Mouse (Mus musculus) hindbrain, embryonic 11.5 days (tissue): ENCODE results near the gene Tlx1. TPM values are rescaled to one million over a fixed set of nuclear protein-coding genes. Genes with fewer than 3 reads are reported as not detected.

Source experiments
- ATAC-seq: fragments of 200-750 bp; cut with Nextera tagmentation; 2 replicates; pipeline ENCODE4 v1.8.0; 2017; ENCODE audit warnings: mild to moderate bottlenecking, moderate TSS enrichment, moderate library complexity; ENCODE audit not compliant: low FRiP score
- DNase-seq: peaks from one replicate; pipeline ENCODE4 v3.0.0-alpha.2; 2015; ENCODE audit warnings: low spot score
- H3K27ac ChIP-seq: fragments of 300-500 bp; sonication (generic); 2 replicates; pipeline ENCODE4 v1.5.1; 2014; ENCODE audit warnings: mild to moderate bottlenecking, low read depth, low read length
- H3K27me3 ChIP-seq: fragments of 300-500 bp; sonication (generic); 2 replicates; pipeline ENCODE4 v1.6.1; 2014; ENCODE audit warnings: mild to moderate bottlenecking, low read length, moderate library complexity, mixed read lengths; ENCODE audit not compliant: control insufficient read depth, insufficient read depth
- H3K36me3 ChIP-seq: fragments of 300-500 bp; sonication (generic); 2 replicates; pipeline ENCODE4 v1.6.1; 2014; ENCODE audit warnings: mild to moderate bottlenecking, low read length, moderate library complexity, mixed read lengths; ENCODE audit not compliant: control insufficient read depth, insufficient read depth
- H3K4me1 ChIP-seq: fragments of 300-500 bp; sonication (generic); replicated peaks from 2 replicates; pipeline ENCODE4 v1.6.1; 2014; ENCODE audit warnings: low read length, mixed read lengths; ENCODE audit not compliant: control insufficient read depth, insufficient read depth
- H3K4me2 ChIP-seq: fragments of 300-500 bp; sonication (generic); replicated peaks from 2 replicates; pipeline ENCODE4 v1.6.1; 2014; ENCODE audit warnings: mild to moderate bottlenecking, low read depth, low read length
- H3K4me3 ChIP-seq: fragments of 300-500 bp; sonication (generic); 2 replicates; pipeline ENCODE4 v1.5.1; 2014; ENCODE audit warnings: low read depth, low read length
- H3K9ac ChIP-seq: fragments of 300-500 bp; sonication (generic); 2 replicates; pipeline ENCODE4 v1.6.1; 2014; ENCODE audit warnings: low read depth, low read length
- H3K9me3 ChIP-seq: fragments of 300-500 bp; sonication (generic); 2 replicates; pipeline ENCODE4 v1.6.1; 2016; ENCODE audit warnings: low read length; ENCODE audit not compliant: control insufficient read depth
- WGBS: fragments of 180-500 bp; shearing (Covaris S2); extraction: QIAGEN DNeasy Blood & Tissue Kit; methylation state at CpG from one replicate; pipeline ENCODE4 v1.1.7; 2014; 5-methylcytosine and 5-hydroxymethylcytosine counted together
- polyA plus RNA-seq: library from polyadenylated mRNA; unstranded; fragments of >200 nt; fragmentation: Nextera tagmentation; extraction: Ambion mirVana; gene quantifications from 2 replicates; pipeline ENCODE4 v1.2.1, GENCODE M21; 2014

The Tlx1 gene
- polyA plus RNA-seq, 1 experiment from 2014 or later = 2.2 TPM

DNA sequence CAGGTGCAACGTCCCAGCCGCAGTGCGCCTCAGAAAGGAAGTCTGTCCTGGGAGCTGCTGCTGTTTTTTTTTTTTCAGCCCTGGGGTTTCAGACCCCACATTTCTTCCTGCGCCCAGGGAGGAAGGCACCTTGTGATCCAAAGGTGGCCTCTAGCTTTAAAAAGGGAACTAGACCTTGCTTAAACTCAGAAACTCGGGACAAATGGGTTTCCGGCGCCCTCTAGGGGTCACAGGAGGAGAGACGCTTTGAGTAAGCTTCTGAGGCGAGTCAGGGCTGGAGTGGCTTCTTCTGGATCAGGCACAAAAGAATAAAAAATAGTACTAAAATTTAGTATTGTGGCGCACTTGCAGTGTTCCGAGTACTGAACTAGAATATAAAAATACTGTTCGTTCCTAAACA, 10.6 kb downstream of the Tlx1 start:
- Histone ChIP-seq H3K4me3 (no peak overlapping the region), H3K4me2 (no peak overlapping the region), H3K9me3 (no peaks in the 10 kb centered on the region), H3K27ac (no peak overlapping the region), H3K9ac (no peak overlapping the region), H3K36me3 (no peaks in the 10 kb centered on the region), H3K4me1 (no peaks in the 10 kb centered on the region), H3K27me3 (peaks cover 95% of the 10 kb centered on the region)
- 2% methylated on average over 12 of the region's 12 CpGs for WGBS
- DNase-seq = peak; percentile 86
- no peak for ATAC-seq

DNA sequence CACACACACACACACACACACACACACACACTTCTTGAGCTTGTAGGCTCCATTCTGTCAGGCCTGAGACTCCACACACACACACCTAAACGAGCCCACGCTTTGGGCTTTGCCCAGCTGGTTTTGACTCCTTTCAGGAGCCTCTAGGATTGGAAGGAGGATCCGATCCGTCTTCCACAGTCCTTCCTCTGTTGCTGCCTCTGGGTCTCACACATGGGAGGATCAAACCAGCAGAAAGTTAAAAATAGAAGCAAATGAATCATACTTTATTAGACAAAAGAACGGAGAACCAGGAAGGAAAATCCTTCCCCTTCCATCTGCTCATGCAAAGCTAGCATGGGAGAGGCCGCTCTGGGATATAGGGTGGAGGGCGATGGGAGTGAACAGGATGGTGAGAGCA, 11.7 kb downstream of the Tlx1 start:
- H3K36me3 ChIP-seq = no peaks in the 10 kb centered on the region
- peaks cover 89% of the 10 kb centered on the region for H3K27me3 ChIP-seq
- no peak overlapping the region for H3K4me3 ChIP-seq
- no peak overlapping the region for H3K4me2 ChIP-seq
- no peaks in the 10 kb centered on the region for H3K4me1 ChIP-seq
- DNase-seq (no peak), ATAC-seq (no peak)
- no peaks in the 10 kb centered on the region for H3K9me3 ChIP-seq
- no peak overlapping the region for H3K9ac ChIP-seq
- no peak overlapping the region for H3K27ac ChIP-seq
- 54% methylated on average over 7 of the region's 7 CpGs for WGBS

GRCm38 (mm10) chr19:45162871-45163270, 12.4 kb downstream of the Tlx1 start:
- ATAC-seq (no peak), DNase-seq (no peak)
- no peak overlapping the region for H3K4me3 ChIP-seq
- no peak overlapping the region for H3K4me2 ChIP-seq
- H3K9ac ChIP-seq = no peak overlapping the region
- peaks cover 87% of the 10 kb centered on the region for H3K27me3 ChIP-seq
- H3K9me3 ChIP-seq = no peaks in the 10 kb centered on the region
- no peaks in the 10 kb centered on the region for H3K36me3 ChIP-seq
- 7% methylated on average over 12 of the region's 12 CpGs for WGBS
- H3K4me1 ChIP-seq = no peaks in the 10 kb centered on the region
- H3K27ac ChIP-seq = no peak overlapping the region

DNA sequence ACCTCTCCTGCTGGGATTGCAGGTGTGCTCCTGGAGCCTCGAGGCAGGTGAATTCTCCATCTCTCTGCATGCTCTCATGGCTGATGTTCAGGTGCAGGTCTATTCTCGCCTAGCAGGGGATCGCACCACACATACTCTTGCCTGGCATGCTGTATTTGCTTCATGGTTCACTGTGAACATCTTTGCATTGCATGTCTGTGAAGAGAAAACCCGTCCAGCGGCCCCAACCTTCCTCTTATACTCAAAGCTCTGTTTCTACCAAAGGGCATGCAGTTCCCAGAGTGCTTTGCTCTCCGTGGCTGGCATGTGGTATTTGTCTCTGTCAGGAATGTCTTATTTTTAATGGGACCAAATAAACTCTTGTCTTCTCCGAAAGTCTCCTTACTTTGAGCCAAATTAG, 20.0 kb downstream of the Tlx1 start:
- DNase-seq = no peak
- H3K27ac ChIP-seq = no peak overlapping the region
- no peaks in the 10 kb centered on the region for H3K36me3 ChIP-seq
- WGBS = 77% methylated on average over 7 of the region's 7 CpGs
- H3K9me3 ChIP-seq = no peaks in the 10 kb centered on the region
- no peaks in the 10 kb centered on the region for H3K4me1 ChIP-seq
- no peak overlapping the region for H3K9ac ChIP-seq
- H3K27me3 ChIP-seq = peaks cover 23% of the 10 kb centered on the region
- no peak for ATAC-seq
- H3K4me2 ChIP-seq = no peak overlapping the region
- H3K4me3 ChIP-seq = no peak overlapping the region

GRCm38 (mm10) chr19:45174803-45175202, 24.3 kb downstream of the Tlx1 start:
- H3K9ac ChIP-seq = no peak overlapping the region
- no peak overlapping the region for H3K4me3 ChIP-seq
- no peak for ATAC-seq
- H3K27me3 ChIP-seq = 0 out of 2 replicates have a peak, but pooled peaks cover 6% of the 10 kb centered on the region
- H3K9me3 ChIP-seq = no peaks in the 10 kb centered on the region
- no peaks in the 10 kb centered on the region for H3K4me1 ChIP-seq
- peak; percentile 61 for DNase-seq
- no peaks in the 10 kb centered on the region for H3K36me3 ChIP-seq
- H3K4me2 ChIP-seq = no peak overlapping the region
- 63% methylated on average over 7 of the region's 7 CpGs for WGBS
- H3K27ac ChIP-seq = no peak overlapping the region

DNA sequence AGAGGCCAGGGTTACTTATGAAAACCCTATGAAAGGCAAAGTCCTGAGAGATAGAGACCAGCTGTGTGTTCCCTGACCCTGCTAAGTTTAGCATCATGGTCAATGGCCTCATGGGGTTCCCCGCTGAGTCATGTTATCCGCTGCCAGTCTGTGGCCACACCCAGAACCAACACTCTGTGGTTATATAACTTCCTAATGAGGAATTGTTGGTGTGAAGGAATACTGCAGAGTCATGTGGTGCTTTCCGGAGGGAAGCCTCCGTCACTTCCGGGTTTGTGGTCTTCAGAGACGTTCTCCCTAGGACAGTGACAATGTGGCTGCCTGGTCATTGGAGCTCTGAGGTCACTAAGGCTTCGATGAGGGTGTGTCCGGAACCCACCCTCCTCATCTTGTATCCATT, 25.8 kb downstream of the Tlx1 start:
- DNase-seq (no peak), ATAC-seq (no peak)
- Histone ChIP-seq H3K4me3 (no peak overlapping the region), H3K36me3 (no peaks in the 10 kb centered on the region), H3K9ac (no peak overlapping the region), H3K4me2 (no peak overlapping the region), H3K27me3 (0 out of 2 replicates have a peak, but pooled peaks cover 2% of the 10 kb centered on the region), H3K4me1 (no peaks in the 10 kb centered on the region), H3K9me3 (no peaks in the 10 kb centered on the region), H3K27ac (no peak overlapping the region)
- 80% methylated on average over 8 of the region's 8 CpGs for WGBS

- DNase-seq (peak; percentile 88), ATAC-seq (peak; percentile 10; the same call in 1 of the 2 replicates)
- WGBS = 19% methylated on average over 26 of the region's 26 CpGs
- Histone ChIP-seq H3K27me3 (0 out of 2 replicates have a peak, but pooled peaks cover 2% of the 10 kb centered on the region), H3K9ac (no peak overlapping the region), H3K27ac (no peak overlapping the region), H3K36me3 (no peaks in the 10 kb centered on the region), H3K4me3 (no peak overlapping the region), H3K9me3 (no peaks in the 10 kb centered on the region), H3K4me1 (no peaks in the 10 kb centered on the region), H3K4me2 (no peak overlapping the region)
Measured at GRCm38 (mm10) chr19:45177004-45177737, 26.7 kb downstream of the Tlx1 start.

- H3K9me3 ChIP-seq = no peaks in the 10 kb centered on the region
- no peak for ATAC-seq
- no peaks in the 10 kb centered on the region for H3K4me1 ChIP-seq
- H3K4me2 ChIP-seq = no peak overlapping the region
- DNase-seq = no peak
- H3K27me3 ChIP-seq = 0 out of 2 replicates have a peak, but pooled peaks cover 2% of the 10 kb centered on the region
- no peaks in the 10 kb centered on the region for H3K36me3 ChIP-seq
- H3K27ac ChIP-seq = no peak overlapping the region
- H3K4me3 ChIP-seq = no peak overlapping the region
- WGBS = 86% methylated on average over 4 of the region's 4 CpGs
- no peak overlapping the region for H3K9ac ChIP-seq
Measured at GRCm38 (mm10) chr19:45179451-45179850, 29.0 kb downstream of the Tlx1 start.

- no peak for DNase-seq
- no peak overlapping the region for H3K4me3 ChIP-seq
- 88% methylated on average over 5 of the region's 5 CpGs for WGBS
- no peaks in the 10 kb centered on the region for H3K9me3 ChIP-seq
- H3K9ac ChIP-seq = no peak overlapping the region
- no peak overlapping the region for H3K4me2 ChIP-seq
- H3K4me1 ChIP-seq = no peaks in the 10 kb centered on the region
- ATAC-seq = no peak
- no peaks in the 10 kb centered on the region for H3K36me3 ChIP-seq
- no peak overlapping the region for H3K27ac ChIP-seq
- 0 out of 2 replicates have a peak, but pooled peaks cover 2% of the 10 kb centered on the region for H3K27me3 ChIP-seq
Measured at GRCm38 (mm10) chr19:45180447-45180846, 30.0 kb downstream of the Tlx1 start.
